Mouse (Mus musculus) CH12.LX (cell line): ENCODE measurements at regions not wholly inside any gene's neighbourhood (a gene's known extent, or its start where the extent isn't known, plus 50 kb on each side); places are given as distances from the start of the nearest gene placed in this dataset.

ENCODE experiments used
- DNase-seq: peaks from one replicate; pipeline ENCODE4 v3.0.0-alpha.2; 2013; ENCODE audit errors: extremely low read depth
- H3K27ac ChIP-seq: 2 replicates; pipeline ENCODE4 v1.5.1; 2012; ENCODE audit warnings: low read depth, mild to moderate bottlenecking, control low read depth, moderate library complexity; ENCODE audit not compliant: insufficient read depth
- H3K27me3 ChIP-seq: replicated peaks from 2 replicates; pipeline ENCODE3; 2012; ENCODE audit warnings: inconsistent platforms
- H3K36me3 ChIP-seq, 2 experiments: replicated peaks in 1 of 2; 2 replicates each; pipeline versions ENCODE3 to v1.6.1; 2012; ENCODE audit warnings: inconsistent platforms in 1 of 2, low read length in 1 of 2, mild to moderate bottlenecking in 1 of 2, mixed read lengths in 1 of 2, moderate library complexity in 1 of 2; ENCODE audit not compliant: control insufficient read depth in 1 of 2, insufficient read depth in 1 of 2
- H3K4me1 ChIP-seq, 2 experiments: 2 replicates each; pipeline ENCODE4 v1.6.1; 2012; ENCODE audit warnings: inconsistent platforms in 1 of 2, moderate library complexity in 1 of 2; ENCODE audit not compliant: insufficient read depth in 2 of 2, control insufficient read depth in 1 of 2
- H3K4me2 ChIP-seq: 2 replicates; pipeline ENCODE4 v1.6.1; 2012; ENCODE audit warnings: low read depth, mild to moderate bottlenecking, control low read depth; ENCODE audit not compliant: poor library complexity, insufficient read depth, severe bottlenecking
- H3K4me3 ChIP-seq, 3 experiments: fragments of 150-350 bp in 1 of 3; sonication (generic) in 1 of 3; replicated peaks in 1 of 3; 2 replicates each; pipeline versions ENCODE3 to v1.5.1; 2011 to 2012; ENCODE audit warnings: low read depth in 2 of 3, low read length in 2 of 3, mild to moderate bottlenecking in 2 of 3, moderate library complexity in 2 of 3, control low read depth in 1 of 3, improper control_type of control experiment in 1 of 3, inconsistent platforms in 1 of 3, mixed read lengths in 1 of 3; ENCODE audit not compliant: poor library complexity in 1 of 3
- H3K79me2 ChIP-seq: replicated peaks from 2 replicates; pipeline ENCODE4 v1.6.1; 2012; ENCODE audit warnings: mild to moderate bottlenecking, moderate library complexity; ENCODE audit not compliant: control insufficient read depth, poor library complexity, insufficient read depth, severe bottlenecking; ENCODE audit errors: extremely low read depth
- H3K9ac ChIP-seq: 2 replicates; pipeline ENCODE4 v1.6.1; 2012; ENCODE audit warnings: low read depth, mild to moderate bottlenecking, control low read depth, moderate library complexity; ENCODE audit not compliant: insufficient read depth
- H3K9me3 ChIP-seq: replicated peaks from 2 replicates; pipeline ENCODE3; 2012; ENCODE audit warnings: low read length, inconsistent platforms, mixed read lengths
- BHLHE40 ChIP-seq: IDR thresholded peaks from 2 replicates; pipeline ENCODE4 v1.6.1; 2011; ENCODE audit warnings: mild to moderate bottlenecking, low read depth, low read length, improper control_type of control experiment
- CHD1 ChIP-seq: IDR thresholded peaks from 2 replicates; pipeline ENCODE4 v1.6.1; 2012; ENCODE audit warnings: low read depth, low read length, improper control_type of control experiment, inconsistent platforms
- CTCF ChIP-seq, 2 experiments: IDR thresholded peaks in 1 of 2; conservative IDR thresholded peaks in 1 of 2; 2 replicates each; pipeline ENCODE4 v1.5.1; 2011 to 2012; ENCODE audit warnings: low read depth in 2 of 2, low read length in 2 of 2, improper control_type of control experiment in 1 of 2, inconsistent platforms in 1 of 2, mild to moderate bottlenecking in 1 of 2, moderate library complexity in 1 of 2
- E2F4 ChIP-seq: IDR thresholded peaks from 2 replicates; pipeline ENCODE4 v1.6.1; 2011; ENCODE audit warnings: low read depth, low read length, improper control_type of control experiment; ENCODE audit not compliant: insufficient replicate concordance
- ELF1 ChIP-seq: IDR thresholded peaks from 2 replicates; pipeline ENCODE4 v1.6.1; 2014; ENCODE audit warnings: low read depth, mild to moderate bottlenecking, inconsistent platforms, low read length, improper control_type of control experiment
- EP300 ChIP-seq: IDR thresholded peaks from 2 replicates; pipeline ENCODE4 v1.6.1; 2011; ENCODE audit warnings: low read length, improper control_type of control experiment
- ETS1 ChIP-seq: conservative IDR thresholded peaks from 2 replicates; pipeline ENCODE4 v1.6.1; 2012; ENCODE audit warnings: low read depth, mild to moderate bottlenecking, inconsistent platforms, low read length, improper control_type of control experiment, moderate library complexity
- IRF4 ChIP-seq: IDR thresholded peaks from 2 replicates; pipeline ENCODE4 v1.6.1; 2014; ENCODE audit warnings: low read depth, mild to moderate bottlenecking, inconsistent platforms, low read length, improper control_type of control experiment
- JUN ChIP-seq: IDR thresholded peaks from 2 replicates; pipeline ENCODE4 v1.6.1; 2011; ENCODE audit warnings: low read depth, mild to moderate bottlenecking, low read length, improper control_type of control experiment, moderate library complexity; ENCODE audit not compliant: insufficient read depth
- JUND ChIP-seq: conservative IDR thresholded peaks from 2 replicates; pipeline ENCODE4 v1.6.1; 2011; ENCODE audit warnings: low read depth, low read length, improper control_type of control experiment
- KAT2A ChIP-seq: IDR thresholded peaks from 2 replicates; pipeline ENCODE4 v1.6.1; 2012; ENCODE audit warnings: low read length, improper control_type of control experiment, inconsistent platforms; ENCODE audit not compliant: insufficient replicate concordance
- MAFK ChIP-seq: IDR thresholded peaks from 2 replicates; pipeline ENCODE4 v1.6.1; 2011; ENCODE audit warnings: low read length, improper control_type of control experiment; ENCODE audit not compliant: insufficient replicate concordance
- MAX ChIP-seq: IDR thresholded peaks from 2 replicates; pipeline ENCODE4 v1.6.1; 2011; ENCODE audit warnings: low read length, improper control_type of control experiment
- MAZ ChIP-seq: IDR thresholded peaks from 2 replicates; pipeline ENCODE4 v1.6.1; 2012; ENCODE audit warnings: low read depth, mild to moderate bottlenecking, inconsistent platforms, low read length, improper control_type of control experiment, moderate library complexity
- MEF2A ChIP-seq: IDR thresholded peaks from 2 replicates; pipeline ENCODE4 v1.6.1; 2014; ENCODE audit warnings: low read depth, mild to moderate bottlenecking, inconsistent platforms, low read length, improper control_type of control experiment, borderline replicate concordance
- MXI1 ChIP-seq: IDR thresholded peaks from 2 replicates; pipeline ENCODE4 v1.6.1; 2011; ENCODE audit warnings: mild to moderate bottlenecking, low read depth, low read length, improper control_type of control experiment
- NRF1 ChIP-seq: IDR thresholded peaks from 2 replicates; pipeline ENCODE4 v1.6.1; 2014; ENCODE audit warnings: low read depth, mild to moderate bottlenecking, inconsistent platforms, low read length, improper control_type of control experiment, moderate library complexity
- PAX5 ChIP-seq: IDR thresholded peaks from 2 replicates; pipeline ENCODE4 v1.6.1; 2012; ENCODE audit warnings: low read length, inconsistent platforms, mixed read lengths
- POLR2A ChIP-seq: IDR thresholded peaks from 2 replicates; pipeline ENCODE4 v1.6.1; 2011; ENCODE audit warnings: low read depth, mild to moderate bottlenecking, improper control_type of control experiment, low read length
- POLR2AphosphoS2 ChIP-seq: IDR thresholded peaks from 2 replicates; pipeline ENCODE4 v1.6.1; 2011; ENCODE audit warnings: low read depth, low read length, improper control_type of control experiment
- RAD21 ChIP-seq: IDR thresholded peaks from 2 replicates; pipeline ENCODE4 v1.6.1; 2011; ENCODE audit warnings: low read depth, mild to moderate bottlenecking, low read length, improper control_type of control experiment, moderate library complexity
- RCOR1 ChIP-seq: conservative IDR thresholded peaks from 2 replicates; pipeline ENCODE4 v1.6.1; 2012; ENCODE audit warnings: low read depth, mild to moderate bottlenecking, inconsistent platforms, low read length, improper control_type of control experiment
- SIN3A ChIP-seq: IDR thresholded peaks from 2 replicates; pipeline ENCODE4 v1.6.1; 2012; ENCODE audit warnings: low read length, improper control_type of control experiment, inconsistent platforms
- SMC3 ChIP-seq: IDR thresholded peaks from 2 replicates; pipeline ENCODE4 v1.6.1; 2011; ENCODE audit warnings: low read depth, low read length, improper control_type of control experiment
- TBP ChIP-seq: conservative IDR thresholded peaks from 2 replicates; pipeline ENCODE4 v1.6.1; 2011; ENCODE audit warnings: low read depth, low read length, improper control_type of control experiment
- USF1 ChIP-seq: IDR thresholded peaks from 2 replicates; pipeline ENCODE4 v1.6.1; 2014; ENCODE audit warnings: low read depth, mild to moderate bottlenecking, inconsistent platforms, low read length, improper control_type of control experiment
- ZKSCAN1 ChIP-seq: IDR thresholded peaks from 2 replicates; pipeline ENCODE4 v1.6.1; 2012; ENCODE audit warnings: low read depth, inconsistent platforms, low read length, improper control_type of control experiment, borderline replicate concordance
- ZMIZ1 ChIP-seq: IDR thresholded peaks from 2 replicates; pipeline ENCODE4 v1.6.1; 2012; ENCODE audit warnings: low read depth, mild to moderate bottlenecking, inconsistent platforms, low read length, improper control_type of control experiment
- ZNF384 ChIP-seq: IDR thresholded peaks from 2 replicates; pipeline ENCODE4 v1.6.1; 2012; ENCODE audit warnings: low read depth, low read length, improper control_type of control experiment, inconsistent platforms
- dilution Hi-C: fragments of 300-500 bp; cut with MboI; formaldehyde crosslinking; loops from 2 replicates; pipeline ENCODE4 v1.14.3; 2020; ENCODE audit warnings: low sequenced_read_pairs; ENCODE audit not compliant: extremely low pct_unique_long_range_greater_than_20kb, extremely low pct_ligation_motif_present
- in situ Hi-C: fragments of 300-500 bp; cut with MboI; formaldehyde crosslinking; loops from 3 replicates; pipeline ENCODE4 v1.14.3; 2019; ENCODE audit warnings: low sequenced_read_pairs, low pct_ligation_motif_present, low pct_unique_long_range_greater_than_20kb, mixed read lengths

DNA sequence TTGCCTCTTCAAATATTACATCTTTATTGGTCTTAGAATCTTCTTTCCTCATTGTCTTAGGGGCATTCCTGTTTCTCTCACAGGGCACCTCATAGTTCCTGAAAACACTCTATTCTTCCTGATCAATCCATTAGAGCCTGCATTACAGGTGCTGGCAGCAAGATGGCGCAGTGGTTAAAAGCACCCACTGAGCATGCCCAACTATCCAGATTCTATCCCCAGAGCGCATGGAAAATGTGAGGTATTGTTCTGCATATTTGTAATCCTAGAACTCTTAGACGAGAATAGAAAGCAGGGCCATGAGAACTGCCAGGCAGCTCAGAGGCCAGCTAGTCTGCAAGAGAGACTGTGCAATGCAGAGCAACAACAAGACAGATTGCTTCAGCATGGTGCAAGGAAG, 67.7 kb upstream of the Fam98a start:
- dilution Hi-C loops, result no loop called here
- Histone ChIP-seq H3K4me1 (peaks cover 0 to 22% of the 10 kb centered on the region in 2 experiments; a peak in 1 of 4 replicates), H3K27ac (no peak overlapping the region), H3K9ac (no peak overlapping the region), H3K36me3 (no peaks in the 10 kb centered on the region), H3K4me2 (no peak overlapping the region), H3K79me2 (no peaks in the 10 kb centered on the region), H3K4me3 (no peak overlapping the region), H3K27me3 (no peaks in the 10 kb centered on the region), H3K9me3 (peaks cover 11% of the 10 kb centered on the region)
- DNase-seq, result peak; percentile 55
- TF ChIP-seq MAZ, result no peak
- no peak for TF ChIP-seq BHLHE40
- TF ChIP-seq POLR2A, result no peak
- no peak for TF ChIP-seq ZKSCAN1
- no peak for TF ChIP-seq ELF1
- no peak for TF ChIP-seq EP300
- TF ChIP-seq ETS1, result peak; percentile 41; the same call in 1 of the 2 replicates
- TF ChIP-seq RAD21, result peak; percentile 55
- TF ChIP-seq SMC3, result peak; percentile 68
- peak; percentile 57; the same call in 1 of the 2 replicates for TF ChIP-seq JUND
- TF ChIP-seq MAFK, result no peak
- no peak for TF ChIP-seq POLR2AphosphoS2
- peak; percentile 81 for TF ChIP-seq NRF1
- peak; percentile 48 to 71; a peak in 3 of 4 replicates for TF ChIP-seq CTCF (conservative IDR thresholded peaks at IDR 0.05 in 1 of 2, IDR thresholded peaks at IDR 0.05 in 1 of 2; ENCODE audit: low read depth in 2 of 2, low read length in 2 of 2)
- no peak for TF ChIP-seq RCOR1
- peak; percentile 69; the same call in 1 of the 2 replicates for TF ChIP-seq JUN
- TF ChIP-seq MEF2A, result peak; percentile 52; the same call in 1 of the 2 replicates
- no peak for TF ChIP-seq KAT2A
- no peak for TF ChIP-seq USF1
- no peak for TF ChIP-seq ZMIZ1
- no peak for TF ChIP-seq PAX5
- TF ChIP-seq MXI1, result no peak
- TF ChIP-seq IRF4, result no peak
- in situ Hi-C loops, result loop anchor here (25.0 kb wide), 1 partner anchor 168 kb away; no protein-coding TSS in a partner anchor

DNA sequence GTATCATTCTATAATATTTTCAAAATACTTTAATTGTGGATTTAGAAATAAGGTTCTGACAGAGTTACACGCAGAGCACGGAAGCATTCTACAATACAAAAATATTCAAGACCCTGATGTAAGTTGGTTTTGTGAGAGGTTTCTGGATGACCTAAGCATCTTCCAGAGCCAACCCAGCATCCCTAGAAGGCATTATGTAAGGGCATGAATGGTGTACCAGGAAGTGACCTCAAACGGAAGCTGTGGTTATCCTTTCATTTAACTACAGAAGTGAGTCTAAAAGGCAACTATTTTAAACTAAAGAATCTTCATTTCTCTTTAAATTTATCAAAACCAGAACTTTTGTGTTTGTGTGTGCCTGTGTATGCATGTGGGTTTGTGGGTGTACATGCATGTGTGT, 66.8 kb upstream of the Fam98a start:
- dilution Hi-C loops (no loop called here), in situ Hi-C loops (loop anchor here (25.0 kb wide), 1 partner anchor 169 kb away; no protein-coding TSS in a partner anchor)
- no peak overlapping the region for H3K9ac ChIP-seq
- TF ChIP-seq SMC3 (no peak), ZNF384 (no peak), ZKSCAN1 (no peak), MAFK (no peak), MAX (no peak), ELF1 (no peak), CHD1 (no peak), NRF1 (no peak), POLR2A (no peak), USF1 (no peak), JUND (no peak), TBP (no peak), E2F4 (no peak), RCOR1 (no peak), KAT2A (no peak), SIN3A (no peak)
- peaks cover 11% of the 10 kb centered on the region for H3K9me3 ChIP-seq
- no peak overlapping the region for H3K4me2 ChIP-seq
- H3K4me3 ChIP-seq, result no peak overlapping the region
- no peak overlapping the region for H3K27ac ChIP-seq
- no peaks in the 10 kb centered on the region for H3K79me2 ChIP-seq
- no peaks in the 10 kb centered on the region for H3K27me3 ChIP-seq
- DNase-seq, result no peak
- peaks cover 0 to 13% of the 10 kb centered on the region in 2 experiments; a peak in 1 of 4 replicates for H3K4me1 ChIP-seq
- no peaks in the 10 kb centered on the region for H3K36me3 ChIP-seq
